Mouse (Mus musculus) heart, embryonic 10.5 days (tissue): ENCODE results near the gene Tada3. TPM values are rescaled to one million over a fixed set of nuclear protein-coding genes. Genes with fewer than 3 reads are reported as not detected.

ENCODE experiments used
- DNase-seq: peaks from one replicate; pipeline ENCODE4 v3.0.0-alpha.2; 2017; ENCODE audit warnings: low spot score
- H3K27ac ChIP-seq: fragments of 300-500 bp; sonication (generic); 2 replicates; pipeline ENCODE4 v1.5.1; 2016; ENCODE audit warnings: mild to moderate bottlenecking
- H3K27me3 ChIP-seq: fragments of 300-500 bp; sonication (generic); 2 replicates; pipeline ENCODE4 v1.6.1; 2016; ENCODE audit warnings: mild to moderate bottlenecking; ENCODE audit not compliant: poor library complexity, insufficient read depth, severe bottlenecking
- H3K36me3 ChIP-seq: fragments of 300-500 bp; sonication (generic); 2 replicates; pipeline ENCODE4 v1.6.1; 2016; ENCODE audit warnings: mild to moderate bottlenecking, moderate library complexity
- H3K4me1 ChIP-seq: fragments of 300-500 bp; sonication (generic); 2 replicates; pipeline ENCODE4 v1.6.1; 2016; ENCODE audit warnings: mild to moderate bottlenecking
- H3K4me3 ChIP-seq: fragments of 300-500 bp; sonication (generic); 2 replicates; pipeline ENCODE4 v1.5.1; 2016; ENCODE audit warnings: mild to moderate bottlenecking, moderate library complexity
- H3K9me3 ChIP-seq: fragments of 300-500 bp; sonication (generic); 2 replicates; pipeline ENCODE4 v1.6.1; 2016; ENCODE audit warnings: mild to moderate bottlenecking, moderate library complexity
- WGBS: fragments of 180-500 bp; shearing (Covaris S2); methylation state at CpG from one replicate; pipeline ENCODE4 v1.1.7; 2016; 5-methylcytosine and 5-hydroxymethylcytosine counted together
- polyA plus RNA-seq: library from polyadenylated mRNA; unstranded; fragments of >200 nt; fragmentation: Nextera tagmentation; extraction: Ambion mirVana; gene quantifications from 2 replicates; pipeline ENCODE4 v1.2.1, GENCODE M21; 2016

Tada3 gene
- polyA plus RNA-seq, 1 experiment from 2014 or later: 46.7 TPM

DNA sequence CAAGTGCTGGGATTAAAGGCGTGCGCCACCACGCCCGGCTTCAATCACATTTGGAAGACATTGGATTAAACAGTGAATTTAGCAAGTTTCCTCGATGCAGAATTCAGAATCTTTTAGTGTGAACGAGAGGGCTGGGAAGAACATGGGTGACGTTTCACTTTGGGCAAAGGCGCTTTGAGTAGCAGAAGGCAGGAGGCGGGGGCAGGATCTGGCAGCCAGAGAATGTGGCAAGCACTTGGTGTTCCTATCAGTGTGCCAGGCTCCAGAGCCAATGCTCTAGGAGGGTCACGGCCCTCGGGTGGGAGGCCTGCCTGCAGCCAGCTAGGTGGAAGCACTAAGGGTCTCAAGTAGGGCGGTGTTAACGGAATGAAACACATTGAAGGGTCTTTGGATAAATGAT, 24.4 kb upstream of the Tada3 start:
- no peak overlapping the region for H3K27ac ChIP-seq
- 0 out of 2 replicates have a peak, but pooled peaks cover 3% of the 10 kb centered on the region for H3K4me1 ChIP-seq
- H3K36me3 ChIP-seq: 0 out of 2 replicates have a peak, but pooled peaks cover under 1% of the 10 kb centered on the region
- 86% methylated on average over 13 of the region's 13 CpGs for WGBS
- H3K27me3 ChIP-seq: no peaks in the 10 kb centered on the region
- DNase-seq: no peak
- H3K4me3 ChIP-seq: no peak overlapping the region
- H3K9me3 ChIP-seq: no peaks in the 10 kb centered on the region

DNA sequence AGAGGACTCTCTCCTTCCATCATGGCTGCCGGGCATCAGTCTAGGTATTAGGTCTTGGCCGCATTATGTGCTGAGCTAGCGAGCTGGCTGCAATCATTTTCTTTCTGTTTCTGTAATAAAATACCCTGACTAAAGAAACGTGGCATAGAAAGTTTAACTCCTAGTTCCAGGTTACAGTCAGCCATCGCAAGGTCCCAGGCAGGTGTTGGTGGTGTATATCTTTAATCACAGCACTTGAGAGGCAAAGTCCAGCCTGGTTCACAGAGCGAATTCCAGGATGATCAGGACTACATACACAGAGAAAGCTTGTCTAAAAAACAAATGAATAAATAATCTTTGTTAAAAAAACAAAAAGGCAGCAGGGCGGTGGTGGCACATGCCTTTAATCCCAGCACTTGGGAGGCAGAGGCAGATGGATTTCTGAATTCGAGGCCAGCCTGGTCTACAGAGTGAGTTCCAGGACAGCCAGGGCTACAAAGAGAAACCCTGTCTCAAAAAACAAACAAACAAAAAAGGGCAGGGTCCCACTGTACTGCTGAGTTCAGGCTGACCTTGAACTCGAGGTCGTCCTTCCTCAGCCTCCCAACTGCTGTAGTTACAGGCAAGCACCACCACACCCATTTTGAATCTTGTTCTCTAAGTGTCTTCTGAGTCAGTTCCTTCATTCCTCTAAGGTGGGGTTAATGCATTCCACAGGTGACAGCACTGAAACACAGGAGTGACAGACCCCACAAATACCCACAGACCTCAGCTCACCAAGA, 18.8 kb upstream of the Tada3 start:
- Histone ChIP-seq H3K4me3 (no peak overlapping the region), H3K27ac (no peak overlapping the region), H3K9me3 (no peaks in the 10 kb centered on the region), H3K4me1 (peaks cover 14% of the 10 kb centered on the region), H3K36me3 (peaks cover 9% of the 10 kb centered on the region), H3K27me3 (no peaks in the 10 kb centered on the region)
- 79% methylated on average over 10 of the region's 10 CpGs for WGBS
- DNase-seq: no peak

DNA sequence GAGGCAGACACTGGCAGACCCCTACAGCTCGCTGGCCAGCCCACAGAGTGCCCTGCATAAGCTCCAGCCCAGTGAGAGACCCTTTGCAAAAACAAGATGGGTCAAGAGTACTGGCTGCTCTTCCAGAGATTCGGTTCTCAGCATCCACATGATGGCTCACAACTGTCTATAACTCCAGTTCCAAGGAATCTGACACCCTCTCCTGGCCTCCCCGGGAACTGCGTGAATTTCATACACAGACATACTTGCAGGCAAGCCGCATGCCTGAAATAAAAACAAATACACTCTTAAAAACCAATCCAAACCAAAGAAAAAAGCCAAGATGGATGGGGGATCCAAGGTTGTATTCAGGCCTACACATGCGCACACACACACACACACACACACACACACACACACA, 17.8 kb upstream of the Tada3 start:
- H3K36me3 ChIP-seq: peaks cover 16% of the 10 kb centered on the region
- DNase-seq: no peak
- no peak overlapping the region for H3K4me3 ChIP-seq
- peaks cover 14% of the 10 kb centered on the region for H3K4me1 ChIP-seq
- no peak overlapping the region for H3K27ac ChIP-seq
- no peaks in the 10 kb centered on the region for H3K27me3 ChIP-seq
- 90% methylated on average over 6 of the region's 6 CpGs for WGBS
- H3K9me3 ChIP-seq: no peaks in the 10 kb centered on the region

GRCm38 (mm10) chr6:113394811-113395210, 17.1 kb upstream of the Tada3 start:
- H3K27me3 ChIP-seq: no peaks in the 10 kb centered on the region
- H3K4me1 ChIP-seq: peaks cover 14% of the 10 kb centered on the region
- peaks cover 22% of the 10 kb centered on the region for H3K36me3 ChIP-seq
- 92% methylated on average over 11 of the region's 11 CpGs for WGBS
- no peaks in the 10 kb centered on the region for H3K9me3 ChIP-seq
- no peak overlapping the region for H3K4me3 ChIP-seq
- DNase-seq: no peak
- H3K27ac ChIP-seq: no peak overlapping the region

- no peak overlapping the region for H3K27ac ChIP-seq
- peaks cover 31% of the 10 kb centered on the region for H3K36me3 ChIP-seq
- no peaks in the 10 kb centered on the region for H3K27me3 ChIP-seq
- no peaks in the 10 kb centered on the region for H3K9me3 ChIP-seq
- H3K4me1 ChIP-seq: peaks cover 14% of the 10 kb centered on the region
- H3K4me3 ChIP-seq: no peak overlapping the region
- WGBS: 77% methylated on average over 6 of the region's 6 CpGs
- no peak for DNase-seq
Measured at GRCm38 (mm10) chr6:113393951-113394350, 16.3 kb upstream of the Tada3 start.

- under 1% methylated on average over 51 of the region's 51 CpGs for WGBS
- no peaks in the 10 kb centered on the region for H3K9me3 ChIP-seq
- H3K4me1 ChIP-seq: peaks cover 14% of the 10 kb centered on the region
- peaks cover 45% of the 10 kb centered on the region for H3K36me3 ChIP-seq
- peak overlapping the region; percentile 60 for H3K27ac ChIP-seq
- peak; percentile 90 for DNase-seq
- H3K27me3 ChIP-seq: no peaks in the 10 kb centered on the region
- peak overlapping the region; percentile 63 for H3K4me3 ChIP-seq
Measured at GRCm38 (mm10) chr6:113392387-113393071, 14.8 kb upstream of the Tada3 start.

- Histone ChIP-seq H3K27ac (peak overlapping the region; percentile 60), H3K36me3 (peaks cover 51% of the 10 kb centered on the region), H3K27me3 (no peaks in the 10 kb centered on the region), H3K4me3 (peak overlapping the region; percentile 63), H3K9me3 (no peaks in the 10 kb centered on the region), H3K4me1 (peaks cover 14% of the 10 kb centered on the region)
- no peak for DNase-seq
- 17% methylated on average over 10 of the region's 10 CpGs for WGBS
Measured at GRCm38 (mm10) chr6:113392015-113392386, 14.3 kb upstream of the Tada3 start.

- WGBS: 92% methylated on average over 3 of the region's 3 CpGs
- Histone ChIP-seq H3K27ac (no peak overlapping the region), H3K4me3 (no peak overlapping the region), H3K36me3 (peaks cover 63% of the 10 kb centered on the region), H3K9me3 (no peaks in the 10 kb centered on the region), H3K27me3 (no peaks in the 10 kb centered on the region), H3K4me1 (peaks cover 14% of the 10 kb centered on the region)
- DNase-seq: no peak
Measured at GRCm38 (mm10) chr6:113390715-113391114, 13.0 kb upstream of the Tada3 start.

DNA sequence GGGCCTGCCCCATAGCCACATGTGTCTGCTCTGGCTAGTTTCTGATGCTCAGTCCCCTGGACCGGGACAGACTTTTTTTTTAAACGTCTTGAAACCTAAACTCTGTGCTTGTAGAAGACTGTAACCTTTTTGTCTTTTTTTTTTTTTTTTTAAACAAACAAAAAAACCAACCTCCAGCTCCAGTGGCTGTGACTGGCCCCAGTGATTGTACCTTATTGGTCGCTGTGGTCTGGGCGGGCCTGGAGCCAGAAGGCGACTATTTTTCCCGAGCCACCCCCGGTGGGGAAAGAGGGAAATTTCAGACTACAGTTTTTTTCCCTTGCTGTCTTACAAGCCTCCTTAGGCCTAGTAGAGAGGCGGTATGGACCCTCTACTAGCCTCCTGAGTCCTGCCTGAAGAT, 11.3 kb upstream of the Tada3 start, which contains the start of gene Ttll3:
Ttll3 (plus strand) TSS at position 301 of the 400 bp plus-strand sequence.
- no peak within 1 kb of the TSS for H3K27ac ChIP-seq
- no peaks in the 10 kb centered on the region for H3K27me3 ChIP-seq
- WGBS: 76% methylated on average over 8 of the region's 8 CpGs
- no peaks in the 10 kb centered on the region for H3K9me3 ChIP-seq
- peaks cover 14% of the 10 kb centered on the region for H3K4me1 ChIP-seq
- no peak for DNase-seq
- peaks cover 72% of the 10 kb centered on the region for H3K36me3 ChIP-seq
- no peak within 1 kb of the TSS for H3K4me3 ChIP-seq

DNA sequence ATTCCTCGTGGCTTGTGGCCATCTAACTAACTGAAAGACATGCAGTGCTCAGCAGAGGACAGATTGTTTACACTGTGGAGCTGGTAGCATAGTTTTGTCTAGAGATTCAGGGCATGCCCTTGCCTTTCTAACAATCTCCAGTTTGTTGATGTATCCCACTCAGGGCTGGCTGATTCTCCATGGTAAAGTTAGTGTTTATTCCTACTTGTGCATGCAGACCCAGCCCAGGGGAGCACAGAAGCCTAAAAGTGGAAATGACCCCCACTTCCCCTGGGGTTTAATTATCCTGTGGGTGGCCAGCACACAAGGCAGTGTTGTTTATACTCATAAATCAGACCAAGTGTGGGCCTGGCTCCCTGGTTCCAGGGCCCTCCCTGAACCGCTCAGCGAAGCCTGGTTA, 8.3 kb upstream of the Tada3 start:
- H3K36me3 ChIP-seq: peaks cover 99% of the 10 kb centered on the region
- H3K4me3 ChIP-seq: no peak overlapping the region
- WGBS: 92% methylated on average over 3 of the region's 3 CpGs
- H3K9me3 ChIP-seq: no peaks in the 10 kb centered on the region
- H3K4me1 ChIP-seq: no peaks in the 10 kb centered on the region
- no peak for DNase-seq
- H3K27me3 ChIP-seq: no peaks in the 10 kb centered on the region
- H3K27ac ChIP-seq: no peak overlapping the region

DNA sequence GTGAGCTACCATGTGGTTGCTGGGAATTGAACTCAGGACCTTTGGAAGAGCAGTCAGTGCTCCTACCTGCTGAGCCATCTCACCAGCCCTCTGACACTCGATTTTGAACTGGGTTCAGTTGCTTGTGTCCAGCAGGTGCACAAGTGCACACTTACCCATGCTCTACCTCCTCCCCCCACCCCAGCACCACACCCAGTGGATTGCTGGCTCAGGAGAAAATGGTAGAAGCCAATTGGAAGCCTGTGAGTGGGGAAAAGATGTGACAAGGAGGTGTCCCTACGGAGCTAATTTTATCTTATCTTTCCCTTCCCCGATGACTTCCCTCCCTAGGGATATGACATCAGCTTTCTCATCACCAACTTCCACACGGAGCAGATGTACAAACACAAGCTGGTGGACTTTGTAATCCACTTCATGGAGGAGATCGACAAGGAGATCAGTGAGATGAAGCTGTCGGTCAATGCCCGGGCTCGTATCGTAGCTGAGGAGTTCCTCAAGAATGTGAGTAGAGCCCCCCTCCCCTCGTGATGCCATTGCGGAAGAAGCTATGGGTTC, 7.6 kb upstream of the Tada3 start:
- H3K36me3 ChIP-seq: peaks cover 99% of the 10 kb centered on the region
- WGBS: 66% methylated on average over 11 of the region's 11 CpGs

GRCm38 (mm10) chr6:113384351-113384927, 6.8 kb upstream of the Tada3 start:
- no peak overlapping the region for H3K27ac ChIP-seq
- no peaks in the 10 kb centered on the region for H3K27me3 ChIP-seq
- peaks cover 6% of the 10 kb centered on the region; the same call in 1 of the 2 replicates for H3K4me1 ChIP-seq
- H3K36me3 ChIP-seq: peaks cover 93% of the 10 kb centered on the region
- H3K9me3 ChIP-seq: no peaks in the 10 kb centered on the region
- DNase-seq: no peak
- WGBS: 91% methylated on average over 8 of the region's 8 CpGs
- H3K4me3 ChIP-seq: no peak overlapping the region

More for the DNA sequence above, 7.6 kb upstream of the Tada3 start:
- no peak overlapping the region for H3K4me3 ChIP-seq
- H3K9me3 ChIP-seq: no peaks in the 10 kb centered on the region
- no peak overlapping the region for H3K27ac ChIP-seq
- no peaks in the 10 kb centered on the region for H3K27me3 ChIP-seq
- DNase-seq: no peak
- H3K4me1 ChIP-seq: 0 out of 2 replicates have a peak, but pooled peaks cover under 1% of the 10 kb centered on the region

DNA sequence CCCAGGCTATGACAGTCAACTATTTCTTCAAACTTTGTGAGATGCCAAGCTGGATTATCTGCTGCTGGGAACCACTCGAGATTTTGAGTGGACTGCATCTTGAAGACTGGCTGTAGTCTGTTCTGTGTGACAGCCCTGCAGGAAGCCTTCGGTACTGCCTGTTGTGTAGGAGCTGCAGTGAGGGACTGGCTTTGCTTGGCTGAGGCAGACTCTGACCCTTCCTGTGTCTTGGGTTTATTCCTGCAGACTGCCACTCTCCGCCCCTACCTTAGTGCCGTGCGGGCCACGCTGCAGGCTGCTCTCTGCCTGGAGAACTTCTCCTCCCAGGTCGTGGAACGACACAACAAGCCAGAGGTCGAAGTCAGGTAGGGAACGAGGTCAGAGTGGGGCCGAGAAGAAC, 2.8 kb upstream of the Tada3 start:
- 92% methylated on average over 11 of the region's 11 CpGs for WGBS

More for the DNA sequence above, 2.8 kb upstream of the Tada3 start:
- Histone ChIP-seq H3K4me3 (no peak overlapping the region), H3K4me1 (peaks cover 19% of the 10 kb centered on the region), H3K36me3 (peaks cover 58% of the 10 kb centered on the region), H3K27me3 (no peaks in the 10 kb centered on the region), H3K27ac (no peak overlapping the region), H3K9me3 (no peaks in the 10 kb centered on the region)
- no peak for DNase-seq
